Mouse (Mus musculus) forebrain, embryonic 15.5 days (tissue): ENCODE data around the gene Ahctf1. TPM values are rescaled to one million over a fixed set of nuclear protein-coding genes. Genes with fewer than 3 reads are reported as not detected.

Experiments used
- ATAC-seq: fragments of 200-750 bp; cut with Nextera tagmentation; replicated peaks from 2 replicates; pipeline ENCODE4 v1.8.0; 2017; ENCODE audit warnings: mild to moderate bottlenecking, moderate TSS enrichment, moderate library complexity
- H3K27ac ChIP-seq: fragments of 300-500 bp; sonication (generic); replicated peaks from 2 replicates; pipeline ENCODE4 v1.5.1; 2015; ENCODE audit warnings: mild to moderate bottlenecking, inconsistent platforms
- H3K27me3 ChIP-seq: fragments of 300-500 bp; sonication (generic); 2 replicates; pipeline ENCODE4 v1.6.1; 2015; ENCODE audit warnings: inconsistent platforms
- H3K36me3 ChIP-seq: fragments of 300-500 bp; sonication (generic); 2 replicates; pipeline ENCODE4 v1.6.1; 2015; ENCODE audit warnings: mild to moderate bottlenecking, inconsistent platforms
- H3K4me1 ChIP-seq: fragments of 300-500 bp; sonication (generic); 2 replicates; pipeline ENCODE4 v1.6.1; 2015; ENCODE audit warnings: inconsistent platforms
- H3K4me2 ChIP-seq: fragments of 300-500 bp; sonication (generic); replicated peaks from 2 replicates; pipeline ENCODE4 v1.6.1; 2015; ENCODE audit warnings: mild to moderate bottlenecking, inconsistent platforms
- H3K4me3 ChIP-seq: fragments of 300-500 bp; sonication (generic); 2 replicates; pipeline ENCODE4 v1.5.1; 2015; ENCODE audit warnings: mild to moderate bottlenecking, inconsistent platforms
- H3K9ac ChIP-seq: fragments of 300-500 bp; sonication (generic); replicated peaks from 2 replicates; pipeline ENCODE4 v1.6.1; 2015; ENCODE audit warnings: mild to moderate bottlenecking, inconsistent platforms
- H3K9me3 ChIP-seq: fragments of 300-500 bp; sonication (generic); 2 replicates; pipeline ENCODE4 v1.6.1; 2016; ENCODE audit warnings: inconsistent platforms
- WGBS: fragments of 180-500 bp; shearing (Covaris S2); methylation state at CpG from one replicate; pipeline ENCODE4 v1.1.7; 2015; ENCODE audit warnings: mixed read lengths; 5-methylcytosine and 5-hydroxymethylcytosine counted together
- polyA plus RNA-seq: library from polyadenylated mRNA; unstranded; fragments of >200 nt; fragmentation: Nextera tagmentation; extraction: Ambion mirVana; gene quantifications from 2 replicates; pipeline ENCODE4 v1.2.1, GENCODE M21; 2015

Ahctf1 gene
- polyA plus RNA-seq, 1 experiment from 2014 or later: 19.8 TPM

DNA sequence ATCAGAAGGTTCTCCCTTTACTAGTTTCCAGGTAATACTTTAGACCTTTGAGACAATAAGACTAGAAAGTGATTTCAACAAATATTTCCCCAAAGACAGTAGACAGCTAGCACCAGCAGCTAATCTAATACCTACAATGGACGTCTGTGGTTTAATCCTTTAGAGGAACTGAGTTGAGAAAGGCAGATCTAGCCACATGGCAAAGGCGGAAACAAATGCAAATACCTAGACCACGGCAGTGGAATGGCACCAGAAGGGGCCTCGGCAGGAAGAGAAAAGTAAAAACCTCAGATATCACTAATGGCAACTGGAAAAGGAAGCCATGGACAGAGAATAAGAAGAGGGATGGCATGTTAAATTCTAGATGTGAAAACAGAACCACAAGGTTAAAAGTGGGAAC lies 16.2 kb downstream of the Ahctf1 start:
- H3K4me2 ChIP-seq: no peak overlapping the region
- 86% methylated on average over 4 of the region's 4 CpGs for WGBS
- no peak overlapping the region for H3K27ac ChIP-seq
- ATAC-seq: no peak
- H3K9me3 ChIP-seq: no peaks in the 10 kb centered on the region
- peaks cover 81% of the 10 kb centered on the region for H3K36me3 ChIP-seq
- H3K27me3 ChIP-seq: no peaks in the 10 kb centered on the region
- no peaks in the 10 kb centered on the region for H3K4me1 ChIP-seq
- H3K9ac ChIP-seq: no peak overlapping the region
- no peak overlapping the region for H3K4me3 ChIP-seq

- Histone ChIP-seq H3K4me2 (no peak overlapping the region), H3K4me3 (no peak overlapping the region), H3K4me1 (no peaks in the 10 kb centered on the region), H3K27ac (no peak overlapping the region), H3K27me3 (no peaks in the 10 kb centered on the region), H3K9me3 (no peaks in the 10 kb centered on the region), H3K9ac (no peak overlapping the region), H3K36me3 (peaks cover 80% of the 10 kb centered on the region)
- ATAC-seq: no peak
- WGBS: 90% methylated on average over 5 of the region's 5 CpGs
Observed at GRCm38 (mm10) chr1:179785502-179785901, 18.0 kb downstream of the Ahctf1 start.

- Histone ChIP-seq H3K4me3 (no peak overlapping the region), H3K27ac (no peak overlapping the region), H3K36me3 (peaks cover 82% of the 10 kb centered on the region), H3K4me1 (no peaks in the 10 kb centered on the region), H3K9ac (no peak overlapping the region), H3K4me2 (no peak overlapping the region), H3K9me3 (no peaks in the 10 kb centered on the region), H3K27me3 (no peaks in the 10 kb centered on the region)
- no peak for ATAC-seq
- 88% methylated on average over 4 of the region's 4 CpGs for WGBS
Observed at GRCm38 (mm10) chr1:179784098-179784497, 19.4 kb downstream of the Ahctf1 start.

GRCm38 (mm10) chr1:179776831-179777230 lies 26.6 kb downstream of the Ahctf1 start:
- 96% methylated on average over 8 of the region's 8 CpGs for WGBS
- H3K36me3 ChIP-seq: peaks cover 83% of the 10 kb centered on the region
- H3K4me1 ChIP-seq: no peaks in the 10 kb centered on the region
- H3K4me2 ChIP-seq: no peak overlapping the region
- no peak overlapping the region for H3K9ac ChIP-seq
- ATAC-seq: no peak
- H3K9me3 ChIP-seq: no peaks in the 10 kb centered on the region
- H3K4me3 ChIP-seq: no peak overlapping the region
- H3K27ac ChIP-seq: no peak overlapping the region
- H3K27me3 ChIP-seq: no peaks in the 10 kb centered on the region

DNA sequence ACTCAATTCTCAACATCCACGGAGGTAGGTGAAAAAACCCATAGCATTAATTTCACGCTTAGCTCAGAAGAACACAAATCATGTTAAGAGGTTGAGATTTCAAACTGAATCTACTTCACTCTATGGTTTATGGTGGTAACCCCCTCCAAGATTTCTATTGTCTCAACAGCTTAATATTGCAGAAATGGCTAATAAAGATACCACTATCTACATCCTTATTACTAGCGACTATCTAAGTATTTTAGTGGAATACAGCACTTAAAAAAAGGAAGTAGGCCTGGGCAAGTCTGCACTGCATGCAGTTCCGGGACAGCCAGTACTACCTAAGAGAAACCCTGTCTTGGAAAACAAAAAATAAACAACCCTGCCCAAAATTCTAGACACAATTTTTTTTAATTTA lies 42.9 kb downstream of the Ahctf1 start:
- Histone ChIP-seq H3K9me3 (no peaks in the 10 kb centered on the region), H3K27ac (no peak overlapping the region), H3K27me3 (no peaks in the 10 kb centered on the region), H3K4me2 (no peak overlapping the region), H3K4me1 (no peaks in the 10 kb centered on the region), H3K4me3 (no peak overlapping the region), H3K36me3 (peaks cover 77% of the 10 kb centered on the region), H3K9ac (no peak overlapping the region)
- WGBS: 95% methylated on average over 4 of the region's 4 CpGs
- no peak for ATAC-seq

DNA sequence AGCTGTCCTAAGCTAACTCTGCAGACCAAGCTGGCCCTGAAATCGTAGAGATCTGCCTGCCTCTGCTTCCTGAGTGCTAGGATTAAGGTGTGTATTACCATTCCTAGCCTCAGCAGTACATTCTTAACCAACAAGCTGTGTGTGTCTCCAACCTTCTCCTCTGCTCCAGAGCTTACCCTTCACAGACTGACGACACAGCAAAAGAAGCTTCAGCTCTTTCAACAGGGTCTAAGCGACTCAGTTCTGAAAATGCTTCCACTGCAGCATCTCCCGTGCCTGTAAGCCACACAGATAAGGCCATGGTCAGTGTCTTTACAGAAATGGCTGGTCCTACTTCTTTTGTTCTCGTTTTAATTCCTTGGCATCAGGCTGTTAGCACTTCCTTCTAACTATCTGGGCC lies 43.4 kb downstream of the Ahctf1 start:
- Histone ChIP-seq H3K4me1 (no peaks in the 10 kb centered on the region), H3K4me3 (no peak overlapping the region), H3K27me3 (no peaks in the 10 kb centered on the region), H3K4me2 (no peak overlapping the region), H3K9me3 (no peaks in the 10 kb centered on the region), H3K27ac (no peak overlapping the region), H3K9ac (no peak overlapping the region), H3K36me3 (peaks cover 78% of the 10 kb centered on the region)
- WGBS: 93% methylated on average over 5 of the region's 5 CpGs
- ATAC-seq: no peak

DNA sequence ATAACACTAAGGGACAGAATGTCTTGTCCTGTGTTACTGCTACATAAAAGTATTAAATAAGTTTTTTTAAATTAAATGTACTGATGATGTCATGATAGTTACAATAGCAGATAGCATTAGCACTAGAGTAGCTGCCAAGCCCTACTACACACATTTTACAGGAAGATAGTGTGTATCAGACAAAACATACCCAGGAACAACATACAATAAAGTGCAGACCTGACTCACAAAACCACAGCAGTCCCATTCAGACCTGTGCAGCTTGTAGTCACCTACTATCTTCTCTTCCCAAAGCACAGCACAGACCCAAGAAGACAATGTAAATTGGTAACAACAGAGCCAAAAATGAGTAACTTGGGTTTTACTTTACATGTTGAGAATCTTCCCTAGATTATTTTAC lies 47.0 kb downstream of the Ahctf1 start:
- Histone ChIP-seq H3K9ac (no peak overlapping the region), H3K27me3 (no peaks in the 10 kb centered on the region), H3K4me3 (no peak overlapping the region), H3K27ac (no peak overlapping the region), H3K36me3 (peaks cover 73% of the 10 kb centered on the region), H3K9me3 (no peaks in the 10 kb centered on the region), H3K4me1 (no peaks in the 10 kb centered on the region), H3K4me2 (no peak overlapping the region)
- no peak for ATAC-seq

GRCm38 (mm10) chr1:179753006-179753405 lies 50.5 kb downstream of the Ahctf1 start:
- no peak for ATAC-seq
- H3K27me3 ChIP-seq: no peaks in the 10 kb centered on the region
- peaks cover 62% of the 10 kb centered on the region for H3K36me3 ChIP-seq

GRCm38 (mm10) chr1:179752276-179752675 lies 51.2 kb downstream of the Ahctf1 start:
- WGBS: 96% methylated on average over 11 of the region's 11 CpGs
- Histone ChIP-seq H3K9ac (no peak overlapping the region), H3K4me1 (no peaks in the 10 kb centered on the region), H3K4me3 (no peak overlapping the region), H3K36me3 (peaks cover 63% of the 10 kb centered on the region), H3K4me2 (no peak overlapping the region), H3K27ac (no peak overlapping the region), H3K27me3 (no peaks in the 10 kb centered on the region), H3K9me3 (no peaks in the 10 kb centered on the region)
- no peak for ATAC-seq

More at GRCm38 (mm10) chr1:179753006-179753405, 50.5 kb downstream of the Ahctf1 start:
- no peak overlapping the region for H3K4me3 ChIP-seq
- 96% methylated on average over 8 of the region's 8 CpGs for whole genome bisulfite sequencing
- no peak overlapping the region for H3K4me2 ChIP-seq
- no peak overlapping the region for H3K27ac ChIP-seq
- H3K9ac ChIP-seq: no peak overlapping the region
- no peaks in the 10 kb centered on the region for H3K9me3 ChIP-seq
- no peaks in the 10 kb centered on the region for H3K4me1 ChIP-seq

DNA sequence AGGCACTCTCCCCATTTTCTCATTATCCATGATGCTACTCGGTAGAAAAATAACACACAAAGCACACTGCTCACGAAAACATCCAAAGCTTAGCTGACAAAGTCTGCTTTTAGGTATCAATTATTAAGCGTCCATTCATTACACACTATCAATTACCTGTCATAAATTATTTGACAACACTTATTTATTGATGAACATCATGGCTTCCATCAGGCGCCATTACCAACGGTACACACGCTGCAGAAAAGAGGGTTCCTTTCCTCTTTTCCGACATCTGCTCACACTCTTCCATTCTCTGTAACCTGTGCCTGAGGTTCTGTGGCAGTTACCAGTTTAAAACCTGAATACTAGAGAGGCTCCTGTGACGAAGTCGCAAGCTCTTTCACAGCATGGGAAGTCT lies 58.3 kb downstream of the Ahctf1 start, which contains the start of gene Kif28:
TSS of gene Kif28 (minus strand) at position 101 of the 400 bp plus-strand sequence.
- Histone ChIP-seq H3K4me1 (no peaks in the 10 kb centered on the region), H3K4me2 (no peak within 1 kb of the TSS), H3K9me3 (no peaks in the 10 kb centered on the region), H3K27me3 (no peaks in the 10 kb centered on the region), H3K27ac (no peak within 1 kb of the TSS), H3K36me3 (peaks cover 51% of the 10 kb centered on the region), H3K4me3 (no peak within 1 kb of the TSS), H3K9ac (no peak within 1 kb of the TSS)
- no peak for ATAC-seq
- WGBS: 94% methylated on average over 9 of the region's 9 CpGs

DNA sequence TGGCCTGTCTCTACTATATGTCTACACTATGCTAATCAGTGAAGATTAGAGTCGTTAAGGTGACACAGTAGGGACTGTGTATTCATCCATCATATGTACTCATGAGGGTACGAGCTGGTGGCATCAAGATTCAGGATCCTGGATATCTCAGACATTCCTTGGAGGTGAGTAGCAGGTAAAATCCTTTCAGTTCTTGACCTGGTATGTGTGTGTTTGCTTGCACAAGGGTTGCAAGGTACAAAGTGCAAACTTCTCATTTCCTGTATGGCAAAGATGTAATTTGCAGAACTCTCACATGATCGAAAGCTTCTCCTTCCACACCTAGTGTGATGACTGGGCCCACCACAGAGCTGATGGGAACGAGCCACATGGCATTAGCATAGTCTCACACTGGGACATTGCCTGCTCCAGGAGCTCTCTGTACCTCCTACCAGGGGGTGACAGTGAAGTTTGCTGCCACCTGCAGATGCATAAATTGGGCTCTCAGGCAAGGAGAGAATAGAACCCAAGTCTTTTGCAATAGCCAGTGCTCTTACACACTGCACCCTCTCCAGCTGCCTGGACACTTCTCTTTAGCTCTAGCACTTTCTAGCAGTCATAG lies 59.8 kb downstream of the Ahctf1 start:
- Histone ChIP-seq H3K4me1 (no peaks in the 10 kb centered on the region), H3K4me2 (no peak overlapping the region), H3K27me3 (no peaks in the 10 kb centered on the region), H3K9me3 (no peaks in the 10 kb centered on the region), H3K36me3 (peaks cover 47% of the 10 kb centered on the region), H3K4me3 (no peak overlapping the region), H3K27ac (no peak overlapping the region), H3K9ac (no peak overlapping the region)
- 81% methylated on average over 4 of the region's 4 CpGs for WGBS
- ATAC-seq: 0 out of 2 replicates have a peak, but pooled peaks have one; percentile 41

DNA sequence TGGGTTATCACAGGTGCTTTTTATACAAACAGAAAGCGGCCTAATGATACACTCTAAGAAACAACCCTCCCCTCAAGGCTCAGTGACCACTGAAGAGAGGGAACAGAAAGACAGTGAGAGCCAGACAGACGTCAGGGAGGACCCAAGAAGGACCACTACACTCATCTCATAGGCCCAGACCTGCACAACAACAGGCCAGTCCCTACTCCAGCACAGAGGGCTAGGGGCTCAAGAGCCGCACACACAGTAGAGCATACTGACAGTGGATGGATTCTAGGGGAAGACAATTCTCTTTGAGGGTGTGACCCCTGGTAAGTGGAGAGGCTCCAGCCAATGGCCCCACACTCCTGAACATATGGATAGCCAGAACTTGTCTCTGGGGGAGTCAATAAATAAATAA lies 67.0 kb downstream of the Ahctf1 start:
- Histone ChIP-seq H3K4me1 (no peaks in the 10 kb centered on the region), H3K9ac (no peak overlapping the region), H3K36me3 (no peaks in the 10 kb centered on the region), H3K9me3 (no peaks in the 10 kb centered on the region), H3K27me3 (no peaks in the 10 kb centered on the region), H3K27ac (no peak overlapping the region), H3K4me2 (no peak overlapping the region), H3K4me3 (no peak overlapping the region)
- 85% methylated on average over 3 of the region's 3 CpGs for WGBS
- no peak for ATAC-seq
